Mouse (Mus musculus) heart, embryonic 13.5 days (tissue): ENCODE data around the gene Gm26741. TPM values are rescaled to one million over a fixed set of nuclear protein-coding genes. Genes with fewer than 3 reads are reported as not detected.
A peak's percentile ranks its signal among the peaks of the same experiment; 100 is the strongest.
"Not testable (repeated sequence)": the region's sequence is repeated elsewhere in the genome, so short reads cannot be mapped to it uniquely, and the experiment has no call there.

Experiments used
- ATAC-seq: fragments of 200-750 bp; cut with Nextera tagmentation; 2 replicates; pipeline ENCODE4 v1.8.0; 2017; ENCODE audit warnings: moderate TSS enrichment; ENCODE audit not compliant: insufficient number of reproducible peaks, low FRiP score, low TSS enrichment; ENCODE audit errors: extremely low read depth
- H3K27ac ChIP-seq: fragments of 300-500 bp; sonication (generic); replicated peaks from 2 replicates; pipeline ENCODE4 v1.5.1; 2015; ENCODE audit warnings: moderate library complexity, mild to moderate bottlenecking, inconsistent platforms
- H3K27me3 ChIP-seq: fragments of 300-500 bp; sonication (generic); replicated peaks from 2 replicates; pipeline ENCODE4 v1.6.1; 2015; ENCODE audit warnings: mild to moderate bottlenecking, inconsistent platforms
- H3K36me3 ChIP-seq: fragments of 300-500 bp; sonication (generic); 2 replicates; pipeline ENCODE4 v1.6.1; 2015; ENCODE audit warnings: mild to moderate bottlenecking, inconsistent platforms
- H3K4me1 ChIP-seq: fragments of 300-500 bp; sonication (generic); 2 replicates; pipeline ENCODE4 v1.6.1; 2015; ENCODE audit warnings: inconsistent platforms
- H3K4me2 ChIP-seq: fragments of 300-500 bp; sonication (generic); 2 replicates; pipeline ENCODE4 v1.6.1; 2015; ENCODE audit warnings: inconsistent platforms, mild to moderate bottlenecking, moderate library complexity
- H3K4me3 ChIP-seq: fragments of 300-500 bp; sonication (generic); 2 replicates; pipeline ENCODE4 v1.5.1; 2015; ENCODE audit warnings: moderate library complexity, mild to moderate bottlenecking, inconsistent platforms
- H3K9ac ChIP-seq: fragments of 300-500 bp; sonication (generic); 2 replicates; pipeline ENCODE4 v1.6.1; 2015; ENCODE audit warnings: inconsistent platforms, mild to moderate bottlenecking, moderate library complexity
- H3K9me3 ChIP-seq: fragments of 300-500 bp; sonication (generic); 2 replicates; pipeline ENCODE4 v1.6.1; 2016; ENCODE audit warnings: inconsistent platforms
- WGBS: fragments of 180-500 bp; shearing (Covaris S2); methylation state at CpG from one replicate; pipeline ENCODE4 v1.1.7; 2015; ENCODE audit warnings: mixed read lengths; 5-methylcytosine and 5-hydroxymethylcytosine counted together
- polyA plus RNA-seq: library from polyadenylated mRNA; unstranded; fragments of >200 nt; fragmentation: Nextera tagmentation; extraction: Ambion mirVana; gene quantifications from 2 replicates; pipeline ENCODE4 v1.2.1, GENCODE M21; 2015

Gene Gm26741
- polyA plus RNA-seq, result not detected in 2 replicates

DNA sequence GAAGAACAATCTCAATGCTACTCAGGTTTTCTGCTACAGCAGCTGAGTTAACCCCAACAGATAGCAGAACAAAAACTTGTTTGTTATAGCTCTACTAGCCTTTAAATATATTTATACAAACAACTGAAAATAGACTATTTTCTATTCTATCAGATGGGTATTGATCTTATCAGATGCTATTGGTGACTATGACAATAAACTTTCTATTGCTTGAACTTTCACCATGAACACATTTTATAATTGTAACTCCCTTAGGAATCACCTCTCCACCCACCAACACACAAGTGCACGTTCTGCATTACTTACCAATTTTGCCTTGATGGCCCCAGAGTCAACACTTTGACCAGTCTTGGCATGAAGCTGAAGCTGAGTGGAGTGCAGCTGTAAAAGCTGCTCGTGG is at the start of gene Gm26741:
Gene Gm26741 (plus strand): TSS at position 301 of the 400 bp plus-strand sequence.
- Histone ChIP-seq H3K4me3 (no peak within 1 kb of the TSS), H3K4me1 (no peaks in the 10 kb centered on the region), H3K27me3 (no peaks in the 10 kb centered on the region), H3K27ac (no peak within 1 kb of the TSS), H3K4me2 (no peak within 1 kb of the TSS), H3K9me3 (no peaks in the 10 kb centered on the region), H3K9ac (no peak within 1 kb of the TSS), H3K36me3 (peaks cover 40% of the 10 kb centered on the region)
- WGBS, result 86% methylated on average over 2 of the region's 2 CpGs
- ATAC-seq, result no peak

- H3K9me3 ChIP-seq, result no peaks in the 10 kb centered on the region
- 0 out of 2 replicates have a peak, but pooled peaks cover 4% of the 10 kb centered on the region for H3K4me1 ChIP-seq
- no peak overlapping the region for H3K4me3 ChIP-seq
- no peak for ATAC-seq
- H3K4me2 ChIP-seq, result no peak overlapping the region
- H3K27ac ChIP-seq, result peak overlapping the region; percentile 42; the same call in 1 of the 2 replicates
- H3K27me3 ChIP-seq, result no peaks in the 10 kb centered on the region
- WGBS, result 56% methylated on average over 8 of the region's 8 CpGs
- H3K36me3 ChIP-seq, result peaks cover 29% of the 10 kb centered on the region
- no peak overlapping the region for H3K9ac ChIP-seq
Measured at GRCm38 (mm10) chr10:52309196-52309595, 49.4 kb upstream of the Gm26741 start.

GRCm38 (mm10) chr10:52319506-52320286 is 38.9 kb upstream of the Gm26741 start:
- no peak overlapping the region for H3K4me2 ChIP-seq
- no peaks in the 10 kb centered on the region for H3K9me3 ChIP-seq
- ATAC-seq, result no peak
- H3K9ac ChIP-seq, result no peak overlapping the region
- H3K27ac ChIP-seq, result no peak overlapping the region
- H3K27me3 ChIP-seq, result no peaks in the 10 kb centered on the region
- H3K4me3 ChIP-seq, result no peak overlapping the region
- WGBS, result 85% methylated on average over 28 of the region's 28 CpGs
- H3K36me3 ChIP-seq, result peaks cover 35% of the 10 kb centered on the region
- no peaks in the 10 kb centered on the region for H3K4me1 ChIP-seq

- no peak for ATAC-seq
- WGBS, result 78% methylated on average over 3 of the region's 3 CpGs
- no peak overlapping the region for H3K9ac ChIP-seq
- no peak overlapping the region for H3K4me2 ChIP-seq
- no peak overlapping the region for H3K27ac ChIP-seq
- no peaks in the 10 kb centered on the region for H3K27me3 ChIP-seq
- no peak overlapping the region for H3K4me3 ChIP-seq
- H3K4me1 ChIP-seq, result no peaks in the 10 kb centered on the region
- H3K9me3 ChIP-seq, result no peaks in the 10 kb centered on the region
- H3K36me3 ChIP-seq, result peaks cover 26% of the 10 kb centered on the region
Measured at GRCm38 (mm10) chr10:52321918-52322317, 36.6 kb upstream of the Gm26741 start.

DNA sequence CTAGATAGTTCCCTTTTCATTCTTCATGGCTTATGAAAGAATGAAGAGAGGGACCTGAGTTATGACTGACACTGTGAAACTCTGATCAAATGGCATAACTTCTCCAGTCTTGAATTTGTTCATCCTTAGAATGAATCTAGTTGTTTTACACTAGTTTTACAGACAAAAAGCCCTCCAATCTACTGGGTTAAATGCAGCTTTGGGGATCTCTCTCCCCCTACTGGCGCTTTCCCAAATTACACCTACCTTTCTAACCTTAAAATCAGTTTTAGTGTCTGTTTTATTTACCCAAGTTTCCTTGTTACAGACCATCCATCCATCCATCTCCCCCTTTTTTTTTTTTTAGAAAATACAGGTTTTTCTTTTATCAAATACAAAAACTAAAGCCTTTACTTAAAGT is 27.6 kb upstream of the Gm26741 start:
- H3K27ac ChIP-seq, result no peak overlapping the region
- H3K36me3 ChIP-seq, result peaks cover 17% of the 10 kb centered on the region
- H3K4me1 ChIP-seq, result no peaks in the 10 kb centered on the region
- H3K4me3 ChIP-seq, result no peak overlapping the region
- no peaks in the 10 kb centered on the region for H3K9me3 ChIP-seq
- H3K27me3 ChIP-seq, result no peaks in the 10 kb centered on the region
- H3K9ac ChIP-seq, result no peak overlapping the region
- 3% methylated on average over 1 of the region's 1 CpGs for WGBS
- ATAC-seq, result no peak
- H3K4me2 ChIP-seq, result no peak overlapping the region

GRCm38 (mm10) chr10:52343324-52343723 is 15.2 kb upstream of the Gm26741 start:
- H3K4me3 ChIP-seq, H3K4me2 ChIP-seq, ATAC-seq, H3K27ac ChIP-seq, H3K9ac ChIP-seq, H3K9me3 ChIP-seq, H3K27me3 ChIP-seq, H3K4me1 ChIP-seq: not testable (repeated sequence)
- 90% methylated on average over 4 of the region's 4 CpGs for WGBS
- peaks cover 80% of the 10 kb centered on the region for H3K36me3 ChIP-seq

- no peak overlapping the region for H3K4me2 ChIP-seq
- no peak overlapping the region for H3K27ac ChIP-seq
- H3K27me3 ChIP-seq, result no peaks in the 10 kb centered on the region
- H3K4me1 ChIP-seq, result no peaks in the 10 kb centered on the region
- H3K9me3 ChIP-seq, result no peaks in the 10 kb centered on the region
- no peak overlapping the region for H3K4me3 ChIP-seq
- H3K36me3 ChIP-seq, result peaks cover 77% of the 10 kb centered on the region
- 79% methylated on average over 9 of the region's 9 CpGs for WGBS
- ATAC-seq, result no peak
- H3K9ac ChIP-seq, result no peak overlapping the region
Measured at GRCm38 (mm10) chr10:52353184-52353583, 5.4 kb upstream of the Gm26741 start.

- no peaks in the 10 kb centered on the region for H3K4me1 ChIP-seq
- ATAC-seq, result no peak
- 96% methylated on average over 4 of the region's 4 CpGs for WGBS
- H3K36me3 ChIP-seq, result peaks cover 26% of the 10 kb centered on the region
- no peak overlapping the region for H3K4me3 ChIP-seq
- no peaks in the 10 kb centered on the region for H3K9me3 ChIP-seq
- no peak overlapping the region for H3K27ac ChIP-seq
- H3K9ac ChIP-seq, result no peak overlapping the region
- no peak overlapping the region for H3K4me2 ChIP-seq
- no peaks in the 10 kb centered on the region for H3K27me3 ChIP-seq
Measured at GRCm38 (mm10) chr10:52360241-52360735, 1.7 kb downstream of the Gm26741 start.

GRCm38 (mm10) chr10:52360862-52361609 is 2.5 kb downstream of the Gm26741 start:
- H3K27ac ChIP-seq, result no peak overlapping the region
- H3K4me2 ChIP-seq, result no peak overlapping the region
- H3K9me3 ChIP-seq, result no peaks in the 10 kb centered on the region
- H3K9ac ChIP-seq, result no peak overlapping the region
- 91% methylated on average over 9 of the region's 9 CpGs for WGBS
- no peaks in the 10 kb centered on the region for H3K27me3 ChIP-seq
- H3K4me1 ChIP-seq, result no peaks in the 10 kb centered on the region
- no peak for ATAC-seq
- H3K36me3 ChIP-seq, result peaks cover 19% of the 10 kb centered on the region
- no peak overlapping the region for H3K4me3 ChIP-seq

- H3K4me3 ChIP-seq, result no peak overlapping the region
- H3K4me2 ChIP-seq, result no peak overlapping the region
- ATAC-seq, result no peak
- no peaks in the 10 kb centered on the region for H3K27me3 ChIP-seq
- WGBS, result 66% methylated on average over 4 of the region's 4 CpGs
- H3K9ac ChIP-seq, result no peak overlapping the region
- peaks cover 2% of the 10 kb centered on the region; the same call in 1 of the 2 replicates for H3K36me3 ChIP-seq
- H3K27ac ChIP-seq, result no peak overlapping the region
- H3K9me3 ChIP-seq, result no peaks in the 10 kb centered on the region
- 0 out of 2 replicates have a peak, but pooled peaks cover 2% of the 10 kb centered on the region for H3K4me1 ChIP-seq
Measured at GRCm38 (mm10) chr10:52368376-52368775, 9.8 kb downstream of the Gm26741 start.

- Histone ChIP-seq H3K9ac (no peak overlapping the region), H3K4me2 (no peak overlapping the region), H3K4me1 (peaks cover 5% of the 10 kb centered on the region; the same call in 1 of the 2 replicates), H3K4me3 (no peak overlapping the region), H3K27me3 (no peaks in the 10 kb centered on the region), H3K36me3 (0 out of 2 replicates have a peak, but pooled peaks cover 8% of the 10 kb centered on the region), H3K27ac (no peak overlapping the region), H3K9me3 (no peaks in the 10 kb centered on the region)
- ATAC-seq, result no peak
- 83% methylated on average over 4 of the region's 4 CpGs for WGBS
Measured at GRCm38 (mm10) chr10:52373834-52374233, 15.3 kb downstream of the Gm26741 start.
